Mouse (Mus musculus): Measurements from ENCODE around the gene Gm11037. TPM values are rescaled to one million over a fixed set of nuclear protein-coding genes. Genes with fewer than 3 reads are reported as not detected.
"Not testable (repeated sequence)": the region's sequence is repeated elsewhere in the genome, so short reads cannot be mapped to it uniquely, and the experiment has no call there.

The Gm11037 gene
- total and polyA plus RNA-seq, 2 experiments from 2014 or later: not detected

DNA sequence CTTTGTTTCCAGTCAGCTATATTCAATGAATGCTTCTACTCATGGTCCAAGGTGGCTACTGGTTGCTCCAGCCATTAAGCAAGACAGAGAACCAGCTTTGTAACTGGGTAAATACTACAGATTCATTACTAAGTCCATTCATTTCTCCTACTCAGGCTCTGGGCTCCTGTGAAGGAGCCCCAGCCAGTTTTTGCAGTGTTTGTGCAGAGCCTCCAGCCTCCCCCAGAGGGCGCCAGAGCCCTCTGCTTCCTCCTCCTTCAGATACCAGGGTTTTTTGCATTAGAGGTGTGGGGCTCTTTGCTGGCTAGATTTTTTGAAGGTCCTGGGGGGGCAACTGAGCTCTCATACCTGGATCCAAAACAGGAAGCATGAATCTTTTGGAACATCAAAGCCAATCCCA, 38.5 kb upstream of the Gm11037 start:
- Histone ChIP-seq H3K36me3 (ENCODE audit: insufficient read depth, low read length) (no peaks in the 10 kb centered on the region), H3K4me3 (ENCODE audit: low read length) (no peak overlapping the region), H3K9ac (replicated peaks; ENCODE audit: low read length) (no peak overlapping the region), H3K27me3 (ENCODE audit: insufficient read depth, low read length) (no peaks in the 10 kb centered on the region), H3K4me1 (ENCODE audit: insufficient read depth, low read length) (no peaks in the 10 kb centered on the region), H3K27ac (no peak overlapping the region), H3K9me3 (ENCODE audit: low read length) (no peaks in the 10 kb centered on the region), H3K4me2 (ENCODE audit: low read depth, low read length) (no peak overlapping the region)
- WGBS: 0% methylated on average over 1 of the region's 1 CpGs
- peak; percentile 77 for DNase-seq (ENCODE audit: low spot score)
- peak; percentile 86 for TF ChIP-seq CTCF (IDR thresholded peaks at IDR 0.05; ENCODE audit: low read depth)
- peak; percentile 71 for ATAC-seq

GRCm38 (mm10) chr2:131096101-131096795, 37.0 kb upstream of the Gm11037 start:
- Histone ChIP-seq H3K9ac (replicated peaks; ENCODE audit: low read length) (no peak overlapping the region), H3K4me2 (ENCODE audit: low read depth, low read length) (no peak overlapping the region), H3K4me1 (ENCODE audit: insufficient read depth, low read length) (no peaks in the 10 kb centered on the region), H3K4me3 (ENCODE audit: low read length) (no peak overlapping the region), H3K36me3 (ENCODE audit: insufficient read depth, low read length) (no peaks in the 10 kb centered on the region), H3K27me3 (ENCODE audit: insufficient read depth, low read length) (no peaks in the 10 kb centered on the region), H3K9me3 (ENCODE audit: low read length) (no peaks in the 10 kb centered on the region), H3K27ac (no peak overlapping the region)
- ATAC-seq (no peak), DNase-seq (ENCODE audit: low spot score) (peak; percentile 5)
- TF ChIP-seq CTCF (IDR thresholded peaks at IDR 0.05; ENCODE audit: low read depth): no peak
- WGBS: 23% methylated on average over 9 of the region's 9 CpGs

GRCm38 (mm10) chr2:131097087-131097486, 36.2 kb upstream of the Gm11037 start:
- Histone ChIP-seq H3K9ac (replicated peaks; ENCODE audit: low read length) (no peak overlapping the region), H3K4me2 (ENCODE audit: low read depth, low read length) (no peak overlapping the region), H3K36me3 (ENCODE audit: insufficient read depth, low read length) (no peaks in the 10 kb centered on the region), H3K4me1 (ENCODE audit: insufficient read depth, low read length) (no peaks in the 10 kb centered on the region), H3K27me3 (ENCODE audit: insufficient read depth, low read length) (no peaks in the 10 kb centered on the region), H3K4me3 (ENCODE audit: low read length) (no peak overlapping the region), H3K27ac (no peak overlapping the region), H3K9me3 (ENCODE audit: low read length) (no peaks in the 10 kb centered on the region)
- TF ChIP-seq CTCF (IDR thresholded peaks at IDR 0.05; ENCODE audit: low read depth): no peak
- ATAC-seq (no peak), DNase-seq (ENCODE audit: low spot score) (no peak)
- 80% methylated on average over 4 of the region's 4 CpGs for WGBS

GRCm38 (mm10) chr2:131101530-131101929, 31.8 kb upstream of the Gm11037 start:
- H3K4me2 ChIP-seq (ENCODE audit: low read depth, low read length): no peak overlapping the region
- no peaks in the 10 kb centered on the region for H3K36me3 ChIP-seq (ENCODE audit: insufficient read depth, low read length)
- no peaks in the 10 kb centered on the region for H3K9me3 ChIP-seq (ENCODE audit: low read length)
- H3K4me3 ChIP-seq (ENCODE audit: low read length): no peak overlapping the region
- 83% methylated on average over 3 of the region's 3 CpGs for WGBS
- H3K9ac ChIP-seq (replicated peaks; ENCODE audit: low read length): no peak overlapping the region
- no peaks in the 10 kb centered on the region for H3K27me3 ChIP-seq (ENCODE audit: insufficient read depth, low read length)
- no peaks in the 10 kb centered on the region for H3K4me1 ChIP-seq (ENCODE audit: insufficient read depth, low read length)
- TF ChIP-seq CTCF (IDR thresholded peaks at IDR 0.05; ENCODE audit: low read depth): no peak
- DNase-seq (ENCODE audit: low spot score): no peak
- H3K27ac ChIP-seq: no peak overlapping the region
- no peak for ATAC-seq

- Histone ChIP-seq H3K27ac (no peak overlapping the region), H3K4me3 (ENCODE audit: low read length) (no peak overlapping the region), H3K4me2 (ENCODE audit: low read depth, low read length) (no peak overlapping the region), H3K27me3 (ENCODE audit: insufficient read depth, low read length) (no peaks in the 10 kb centered on the region), H3K9ac (replicated peaks; ENCODE audit: low read length) (no peak overlapping the region), H3K9me3 (ENCODE audit: low read length) (no peaks in the 10 kb centered on the region), H3K36me3 (ENCODE audit: insufficient read depth, low read length) (no peaks in the 10 kb centered on the region), H3K4me1 (ENCODE audit: insufficient read depth, low read length) (no peaks in the 10 kb centered on the region)
- no peak for TF ChIP-seq CTCF (IDR thresholded peaks at IDR 0.05; ENCODE audit: low read depth)
- no peak for DNase-seq (ENCODE audit: low spot score)
- 87% methylated on average over 4 of the region's 4 CpGs for WGBS
- ATAC-seq: no peak
Measured at GRCm38 (mm10) chr2:131104021-131104420, 29.3 kb upstream of the Gm11037 start.

DNA sequence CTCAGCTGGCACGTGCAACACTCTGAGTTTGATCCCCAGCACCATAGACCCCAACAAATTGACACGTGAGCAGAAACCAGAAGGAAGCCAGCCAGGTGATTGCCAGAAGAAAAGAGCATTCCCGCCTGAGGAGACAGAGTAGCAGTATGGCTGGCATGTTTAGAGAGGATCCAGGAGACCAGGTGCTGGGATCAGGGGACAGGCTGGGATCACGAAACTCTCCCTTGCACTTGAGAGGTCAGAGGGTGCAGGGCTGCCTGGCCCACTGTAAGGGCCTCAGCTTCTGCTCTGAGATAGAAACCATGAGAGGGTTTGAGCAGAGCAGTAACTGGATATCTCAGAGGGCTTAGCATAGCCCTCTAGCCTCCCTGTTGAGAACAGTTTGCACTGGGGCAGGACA, 28.2 kb upstream of the Gm11037 start:
- 75% methylated on average over 4 of the region's 4 CpGs for WGBS
- not testable (repeated sequence) for H3K4me1 ChIP-seq (ENCODE audit: insufficient read depth, low read length); H3K4me3 ChIP-seq (ENCODE audit: low read length)

DNA sequence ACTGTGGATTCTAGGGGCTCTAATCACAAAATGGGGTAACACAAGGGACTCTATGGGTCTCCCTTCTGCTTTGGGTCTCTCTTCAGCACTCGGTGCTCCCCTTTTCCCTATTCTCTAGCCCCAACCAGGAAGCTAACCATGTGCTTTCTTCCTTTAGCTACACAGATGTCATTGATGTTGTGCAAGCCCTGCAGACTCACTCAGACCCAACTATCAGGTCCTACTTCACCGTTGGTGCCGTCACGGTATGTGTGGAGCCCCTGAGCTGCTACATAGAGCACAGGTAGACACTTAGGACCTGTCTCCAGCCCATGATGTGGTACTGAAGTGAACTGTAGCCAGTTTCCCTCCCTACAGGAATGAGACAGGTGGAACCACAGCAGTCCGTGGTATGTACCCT, 27.3 kb upstream of the Gm11037 start:
- H3K4me1 ChIP-seq (ENCODE audit: insufficient read depth, low read length): no peaks in the 10 kb centered on the region
- ATAC-seq: no peak
- 92% methylated on average over 5 of the region's 5 CpGs for WGBS

More for the DNA sequence above, 28.2 kb upstream of the Gm11037 start:
- H3K27ac ChIP-seq; DNase-seq (ENCODE audit: low spot score); ATAC-seq; H3K36me3 ChIP-seq (ENCODE audit: insufficient read depth, low read length); H3K9ac ChIP-seq (replicated peaks; ENCODE audit: low read length); H3K27me3 ChIP-seq (ENCODE audit: insufficient read depth, low read length); H3K4me2 ChIP-seq (ENCODE audit: low read depth, low read length); H3K9me3 ChIP-seq (ENCODE audit: low read length): not testable (repeated sequence)

More for the DNA sequence above, 27.3 kb upstream of the Gm11037 start:
- no peak for DNase-seq (ENCODE audit: low spot score)
- H3K4me2 ChIP-seq (ENCODE audit: low read depth, low read length): no peak overlapping the region
- no peaks in the 10 kb centered on the region for H3K9me3 ChIP-seq (ENCODE audit: low read length)
- no peak overlapping the region for H3K9ac ChIP-seq (replicated peaks; ENCODE audit: low read length)
- no peaks in the 10 kb centered on the region for H3K36me3 ChIP-seq (ENCODE audit: insufficient read depth, low read length)
- no peak for TF ChIP-seq CTCF (IDR thresholded peaks at IDR 0.05; ENCODE audit: low read depth)
- no peaks in the 10 kb centered on the region for H3K27me3 ChIP-seq (ENCODE audit: insufficient read depth, low read length)
- no peak overlapping the region for H3K27ac ChIP-seq
- no peak overlapping the region for H3K4me3 ChIP-seq (ENCODE audit: low read length)

Measured in hindbrain, postnatal 0 days (tissue).